Mouse (Mus musculus) ES-E14 (cell line): ENCODE measurements at regions not wholly inside any gene's neighbourhood (a gene's known extent, or its start where the extent isn't known, plus 50 kb on each side); places are given as distances from the start of the nearest gene placed in this dataset.

Experiments used
- CHD2 ChIP-seq: IDR thresholded peaks from 2 replicates; pipeline ENCODE4 v1.6.1; 2014; ENCODE audit warnings: mild to moderate bottlenecking, low read depth, low read length, inconsistent platforms
- MAFK ChIP-seq: IDR thresholded peaks from 2 replicates; pipeline ENCODE4 v1.6.1; 2014; ENCODE audit warnings: mild to moderate bottlenecking, low read depth, low read length, inconsistent platforms; ENCODE audit not compliant: insufficient read depth
- ZC3H11A ChIP-seq: IDR thresholded peaks from 2 replicates; pipeline ENCODE4 v1.6.1; 2012; ENCODE audit warnings: low read depth, mild to moderate bottlenecking, inconsistent platforms, low read length, borderline replicate concordance
- ZNF384 ChIP-seq: IDR thresholded peaks from 2 replicates; pipeline ENCODE4 v1.6.1; 2012; ENCODE audit warnings: low read depth, low read length, inconsistent platforms

DNA sequence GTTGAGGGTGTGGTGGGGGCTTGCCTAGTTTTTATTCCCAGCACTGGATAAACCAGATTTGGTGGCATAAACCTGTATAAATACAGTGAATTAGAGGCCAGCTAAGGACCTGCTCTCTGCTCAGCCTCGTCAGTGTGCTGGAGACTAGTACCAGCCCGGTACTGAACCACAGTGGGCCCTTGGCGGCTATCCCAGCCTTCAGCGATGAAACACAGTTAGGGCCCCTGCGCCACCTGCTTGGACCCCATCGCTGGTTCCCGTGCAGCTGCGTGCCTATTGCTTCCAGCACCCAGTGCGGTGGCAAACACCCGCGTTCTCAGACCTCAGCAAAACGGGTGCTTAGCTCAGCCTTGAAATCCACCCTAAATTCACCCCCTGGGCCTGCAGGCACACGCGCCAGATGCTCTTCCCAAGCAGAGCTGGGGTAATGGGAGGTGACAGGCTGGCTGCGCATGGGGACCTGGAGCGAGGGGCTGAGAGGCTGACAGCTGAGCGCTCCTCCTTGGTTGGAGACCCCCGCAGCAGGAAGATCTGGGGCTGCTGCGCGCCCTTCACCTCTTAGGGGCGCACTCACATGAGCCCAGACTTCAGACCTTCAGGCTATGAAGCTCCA is 124.7 kb upstream of the Kit start:
- no peak for TF ChIP-seq ZNF384
- no peak for TF ChIP-seq MAFK
- TF ChIP-seq ZC3H11A, result no peak
- TF ChIP-seq CHD2, result no peak
